Mouse (Mus musculus): Measurements from ENCODE around the gene Eya3. TPM values are rescaled to one million over a fixed set of nuclear protein-coding genes. Genes with fewer than 3 reads are reported as not detected.

Eya3 gene
- polyA plus RNA-seq, 1 experiment from 2014 or later: 26.0 TPM

- Histone ChIP-seq H3K27me3 (ENCODE audit: control insufficient read depth, insufficient read depth, low read depth, low read length) (no peaks in the 10 kb centered on the region), H3K36me3 (ENCODE audit: control insufficient read depth, insufficient read depth, low read length) (no peaks in the 10 kb centered on the region), H3K4me2 (ENCODE audit: low read depth, low read length) (no peak overlapping the region), H3K9me3 (ENCODE audit: control insufficient read depth, low read length) (no peaks in the 10 kb centered on the region), H3K4me3 (ENCODE audit: low read length) (no peak overlapping the region), H3K27ac (ENCODE audit: low read length) (no peak overlapping the region), H3K9ac (ENCODE audit: low read length) (no peak overlapping the region), H3K4me1 (replicated peaks; ENCODE audit: control insufficient read depth, insufficient read depth, low read length) (no peaks in the 10 kb centered on the region)
- WGBS: 65% methylated on average over 11 of the region's 11 CpGs
- ATAC-seq (ENCODE audit: low read depth): no peak
Observed at GRCm38 (mm10) chr4:132743992-132744911, 105.5 kb downstream of the Eya3 start.

GRCm38 (mm10) chr4:132746911-132747517, 108.2 kb downstream of the Eya3 start:
- Histone ChIP-seq H3K27me3 (ENCODE audit: control insufficient read depth, insufficient read depth, low read depth, low read length) (no peaks in the 10 kb centered on the region), H3K4me1 (replicated peaks; ENCODE audit: control insufficient read depth, insufficient read depth, low read length) (no peaks in the 10 kb centered on the region), H3K4me2 (ENCODE audit: low read depth, low read length) (no peak overlapping the region; the same call in 1 of the 2 replicates), H3K27ac (ENCODE audit: low read length) (peak overlapping the region; percentile 65), H3K9ac (ENCODE audit: low read length) (no peak overlapping the region; the same call in 1 of the 2 replicates), H3K9me3 (ENCODE audit: control insufficient read depth, low read length) (no peaks in the 10 kb centered on the region), H3K4me3 (ENCODE audit: low read length) (no peak overlapping the region; the same call in 1 of the 2 replicates), H3K36me3 (ENCODE audit: control insufficient read depth, insufficient read depth, low read length) (no peaks in the 10 kb centered on the region)
- 82% methylated on average over 9 of the region's 9 CpGs for WGBS
- ATAC-seq (ENCODE audit: low read depth): no peak

GRCm38 (mm10) chr4:132747664-132748259, 109.0 kb downstream of the Eya3 start:
- peak; percentile 69 for ATAC-seq (ENCODE audit: low read depth)

GRCm38 (mm10) chr4:132748778-132749177, 110.0 kb downstream of the Eya3 start:
- 93% methylated on average over 4 of the region's 4 CpGs for WGBS
- no peak for ATAC-seq (ENCODE audit: low read depth)
- H3K4me2 ChIP-seq (ENCODE audit: low read depth, low read length): no peak overlapping the region

More at GRCm38 (mm10) chr4:132747664-132748259, 109.0 kb downstream of the Eya3 start:
- peak overlapping the region; percentile 65 for H3K27ac ChIP-seq (ENCODE audit: low read length)
- peak overlapping the region; percentile 37 for H3K4me2 ChIP-seq (ENCODE audit: low read depth, low read length)
- no peaks in the 10 kb centered on the region for H3K27me3 ChIP-seq (ENCODE audit: control insufficient read depth, insufficient read depth, low read depth, low read length)
- no peaks in the 10 kb centered on the region for H3K9me3 ChIP-seq (ENCODE audit: control insufficient read depth, low read length)
- no peaks in the 10 kb centered on the region for H3K36me3 ChIP-seq (ENCODE audit: control insufficient read depth, insufficient read depth, low read length)
- peak overlapping the region; percentile 32 for H3K4me3 ChIP-seq (ENCODE audit: low read length)
- no peaks in the 10 kb centered on the region for H3K4me1 ChIP-seq (replicated peaks; ENCODE audit: control insufficient read depth, insufficient read depth, low read length)
- 29% methylated on average over 9 of the region's 9 CpGs for WGBS
- peak overlapping the region; percentile 44 for H3K9ac ChIP-seq (ENCODE audit: low read length)

GRCm38 (mm10) chr4:132749258-132749982, 110.6 kb downstream of the Eya3 start:
- H3K27me3 ChIP-seq (ENCODE audit: control insufficient read depth, insufficient read depth, low read depth, low read length): no peaks in the 10 kb centered on the region
- H3K9me3 ChIP-seq (ENCODE audit: control insufficient read depth, low read length): no peaks in the 10 kb centered on the region
- H3K4me2 ChIP-seq (ENCODE audit: low read depth, low read length): no peak overlapping the region
- no peak overlapping the region for H3K4me3 ChIP-seq (ENCODE audit: low read length)
- H3K36me3 ChIP-seq (ENCODE audit: control insufficient read depth, insufficient read depth, low read length): no peaks in the 10 kb centered on the region
- no peak overlapping the region for H3K9ac ChIP-seq (ENCODE audit: low read length)
- no peak for ATAC-seq (ENCODE audit: low read depth)
- H3K4me1 ChIP-seq (replicated peaks; ENCODE audit: control insufficient read depth, insufficient read depth, low read length): no peaks in the 10 kb centered on the region
- 76% methylated on average over 6 of the region's 6 CpGs for WGBS
- no peak overlapping the region for H3K27ac ChIP-seq (ENCODE audit: low read length)

More at GRCm38 (mm10) chr4:132748778-132749177, 110.0 kb downstream of the Eya3 start:
- H3K27ac ChIP-seq (ENCODE audit: low read length): no peak overlapping the region
- H3K9me3 ChIP-seq (ENCODE audit: control insufficient read depth, low read length): no peaks in the 10 kb centered on the region
- no peaks in the 10 kb centered on the region for H3K4me1 ChIP-seq (replicated peaks; ENCODE audit: control insufficient read depth, insufficient read depth, low read length)
- H3K36me3 ChIP-seq (ENCODE audit: control insufficient read depth, insufficient read depth, low read length): no peaks in the 10 kb centered on the region
- no peaks in the 10 kb centered on the region for H3K27me3 ChIP-seq (ENCODE audit: control insufficient read depth, insufficient read depth, low read depth, low read length)
- no peak overlapping the region for H3K4me3 ChIP-seq (ENCODE audit: low read length)
- no peak overlapping the region for H3K9ac ChIP-seq (ENCODE audit: low read length)

- WGBS: 43% methylated on average over 6 of the region's 6 CpGs
- H3K4me3 ChIP-seq (ENCODE audit: low read length): no peak overlapping the region
Observed at GRCm38 (mm10) chr4:132752992-132753391, 114.2 kb downstream of the Eya3 start.

GRCm38 (mm10) chr4:132756974-132757373, 118.2 kb downstream of the Eya3 start, which contains the start of gene Smpdl3b:
Smpdl3b (minus strand) TSS chr4:132757252.
- no peaks in the 10 kb centered on the region for H3K36me3 ChIP-seq (ENCODE audit: control insufficient read depth, insufficient read depth, low read length)
- H3K4me1 ChIP-seq (replicated peaks; ENCODE audit: control insufficient read depth, insufficient read depth, low read length): peaks cover 4% of the 10 kb centered on the region
- peak within 1 kb of the TSS; percentile 70 for H3K9ac ChIP-seq (ENCODE audit: low read length)
- peak; percentile 92 for ATAC-seq (ENCODE audit: low read depth)
- H3K4me3 ChIP-seq (ENCODE audit: low read length): peak within 1 kb of the TSS; percentile 63
- WGBS: 1% methylated on average over 22 of the region's 22 CpGs
- peaks cover 7% of the 10 kb centered on the region for H3K27me3 ChIP-seq (ENCODE audit: control insufficient read depth, insufficient read depth, low read depth, low read length)
- peak within 1 kb of the TSS; percentile 98 for H3K4me2 ChIP-seq (ENCODE audit: low read depth, low read length)
- no peak within 1 kb of the TSS for H3K27ac ChIP-seq (ENCODE audit: low read length)
- H3K9me3 ChIP-seq (ENCODE audit: control insufficient read depth, low read length): no peaks in the 10 kb centered on the region

More at GRCm38 (mm10) chr4:132752992-132753391, 114.2 kb downstream of the Eya3 start:
- H3K27me3 ChIP-seq (ENCODE audit: control insufficient read depth, insufficient read depth, low read depth, low read length): peaks cover 7% of the 10 kb centered on the region
- no peak overlapping the region for H3K9ac ChIP-seq (ENCODE audit: low read length)
- H3K36me3 ChIP-seq (ENCODE audit: control insufficient read depth, insufficient read depth, low read length): no peaks in the 10 kb centered on the region
- H3K9me3 ChIP-seq (ENCODE audit: control insufficient read depth, low read length): no peaks in the 10 kb centered on the region
- peak; percentile 71 for ATAC-seq (ENCODE audit: low read depth)
- peaks cover 4% of the 10 kb centered on the region for H3K4me1 ChIP-seq (replicated peaks; ENCODE audit: control insufficient read depth, insufficient read depth, low read length)
- no peak overlapping the region for H3K27ac ChIP-seq (ENCODE audit: low read length)
- no peak overlapping the region for H3K4me2 ChIP-seq (ENCODE audit: low read depth, low read length)

GRCm38 (mm10) chr4:132757633-132758351, 119.0 kb downstream of the Eya3 start:
- ATAC-seq (ENCODE audit: low read depth): no peak
- no peaks in the 10 kb centered on the region for H3K36me3 ChIP-seq (ENCODE audit: control insufficient read depth, insufficient read depth, low read length)
- no peak overlapping the region for H3K9ac ChIP-seq (ENCODE audit: low read length)
- peaks cover 4% of the 10 kb centered on the region for H3K4me1 ChIP-seq (replicated peaks; ENCODE audit: control insufficient read depth, insufficient read depth, low read length)
- WGBS: 74% methylated on average over 7 of the region's 7 CpGs
- H3K9me3 ChIP-seq (ENCODE audit: control insufficient read depth, low read length): no peaks in the 10 kb centered on the region
- no peak overlapping the region for H3K4me2 ChIP-seq (ENCODE audit: low read depth, low read length)
- H3K4me3 ChIP-seq (ENCODE audit: low read length): no peak overlapping the region
- H3K27me3 ChIP-seq (ENCODE audit: control insufficient read depth, insufficient read depth, low read depth, low read length): peaks cover 7% of the 10 kb centered on the region
- H3K27ac ChIP-seq (ENCODE audit: low read length): no peak overlapping the region
